7 mouse cellular contexts compared by ENCODE assay signal in the genomic region with DNA sequence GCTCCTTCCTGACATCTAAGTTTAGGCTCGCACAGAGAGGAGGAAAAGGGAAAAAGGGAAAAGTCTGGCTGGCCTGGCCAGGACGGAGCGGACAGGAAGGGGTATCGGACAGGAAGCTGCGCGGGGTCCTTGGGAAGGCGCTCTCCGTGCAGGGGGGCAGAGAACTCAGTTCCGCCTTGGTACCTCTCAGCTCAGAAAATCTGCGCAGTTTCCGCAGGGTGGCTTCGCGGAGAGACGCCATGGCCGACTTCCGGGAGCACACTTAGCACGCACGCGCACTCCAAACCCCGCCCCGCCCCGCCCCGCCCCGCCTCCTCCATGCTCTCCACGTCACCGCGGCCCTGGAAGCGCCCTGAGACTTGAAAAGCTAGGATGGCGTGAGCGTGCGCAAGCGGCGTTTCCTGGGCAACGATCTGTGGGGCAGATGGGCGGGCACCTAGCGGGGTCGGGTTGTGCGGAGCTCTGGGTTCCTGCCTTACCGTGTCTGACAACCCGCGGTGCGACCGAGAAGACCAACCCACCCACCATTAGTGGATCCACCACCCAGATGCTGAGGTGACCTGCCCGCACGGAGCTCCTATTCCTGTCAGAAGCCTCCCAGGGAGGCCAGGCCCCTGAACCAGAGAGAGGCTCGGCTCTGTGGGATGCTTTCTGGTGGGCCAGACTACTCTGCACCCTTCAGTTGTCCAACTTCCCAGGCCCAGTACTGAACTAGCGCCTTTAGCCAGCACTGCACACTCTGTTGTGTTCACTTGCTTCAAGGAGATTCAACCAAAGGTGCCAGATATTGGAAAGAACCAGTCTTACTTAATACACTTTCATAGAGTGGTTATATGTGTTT. TPM values are rescaled to one million over a fixed set of nuclear protein-coding genes. Genes with fewer than 3 reads are reported as not detected.
A peak's percentile ranks its signal among the peaks of the same experiment; 100 is the strongest.
DNase-seq lines count a peak whose midpoint lies in the region; ATAC-seq and TF ChIP-seq lines count a peak whose summit lies in the region.

Gene Fpgt, minus strand, starts transcription at position 288 of the 841 bp plus-strand sequence.
Gene Lrriq3, plus strand, starts transcription at position 319 of the 841 bp plus-strand sequence.

- H3K27me3 ChIP-seq in embryonic facial prominence, embryonic 10.5 days (replicated peaks; ENCODE audit: low read depth, poor library complexity, severe bottlenecking) = no peaks in the 10 kb centered on the region
- H3K27me3 ChIP-seq in intestine, postnatal 0 days (replicated peaks; ENCODE audit: control insufficient read depth, insufficient read depth, low read length) = no peaks in the 10 kb centered on the region
- no peaks in the 10 kb centered on the region for H3K27me3 ChIP-seq in midbrain, embryonic 12.5 days
- no peaks in the 10 kb centered on the region for H3K27me3 ChIP-seq in small intestine, adult 2 months (ENCODE audit: control insufficient read depth, insufficient read depth, low read length)

- H3K27ac ChIP-seq in embryonic facial prominence, embryonic 10.5 days (replicated peaks) = peak within 1 kb of the TSS; percentile 91
- peak within 1 kb of the TSS; percentile 83 for H3K27ac ChIP-seq in intestine, postnatal 0 days (ENCODE audit: low read depth, low read length)
- H3K27ac ChIP-seq in midbrain, embryonic 12.5 days (replicated peaks) = peak within 1 kb of the TSS; percentile 88
- H3K27ac ChIP-seq in small intestine, adult 2 months (ENCODE audit: insufficient read depth, low read depth, low read length) = peak within 1 kb of the TSS; percentile 86

- peak; percentile 78 for TF ChIP-seq POLR2A in small intestine, adult 2 months (IDR thresholded peaks at IDR 0.05; ENCODE audit: low read depth, low read length)

- intact Hi-C loops in left cerebral cortex, postnatal 4 days (cut with DNase I) = loop anchor here (5.0 kb wide), 1 partner anchor 441 kb away; no protein-coding TSS in a partner anchor

- H3K4me3 ChIP-seq in embryonic facial prominence, embryonic 10.5 days = peak within 1 kb of the TSS; percentile 72
- peak within 1 kb of the TSS; percentile 50 for H3K4me3 ChIP-seq in intestine, postnatal 0 days (ENCODE audit: low read depth, low read length)
- H3K4me3 ChIP-seq in midbrain, embryonic 12.5 days = peak within 1 kb of the TSS; percentile 65
- peak within 1 kb of the TSS; percentile 91 for H3K4me3 ChIP-seq in small intestine, adult 2 months (ENCODE audit: low read depth, low read length)

- under 1% methylated on average over 47 of the region's 47 CpGs for WGBS in embryonic facial prominence, embryonic 10.5 days
- whole genome bisulfite sequencing in intestine, postnatal 0 days = under 1% methylated on average over 47 of the region's 47 CpGs
- WGBS in midbrain, embryonic 12.5 days = under 1% methylated on average over 44 of the region's 47 CpGs
- under 1% methylated on average over 47 of the region's 47 CpGs for WGBS in small intestine, adult 2 months

- peak within 1 kb of the TSS; percentile 74 for H3K4me2 ChIP-seq in intestine, postnatal 0 days (replicated peaks; ENCODE audit: low read depth)
- peak within 1 kb of the TSS; percentile 62 for H3K4me2 ChIP-seq in midbrain, embryonic 12.5 days (replicated peaks)

- H3K36me3 ChIP-seq in embryonic facial prominence, embryonic 10.5 days (replicated peaks) = 0 out of 2 replicates have a peak, but pooled peaks cover 5% of the 10 kb centered on the region
- peaks cover 5% of the 10 kb centered on the region; the same call in 1 of the 2 replicates for H3K36me3 ChIP-seq in intestine, postnatal 0 days (ENCODE audit: control insufficient read depth, insufficient read depth)
- no peaks in the 10 kb centered on the region for H3K36me3 ChIP-seq in midbrain, embryonic 12.5 days
- peaks cover 8% of the 10 kb centered on the region for H3K36me3 ChIP-seq in small intestine, adult 2 months (ENCODE audit: control insufficient read depth, insufficient read depth, low read length)

- peak; percentile 94 for DNase-seq in adrenal gland, postnatal 10 days
- DNase-seq in embryonic facial prominence, embryonic 10.5 days (ENCODE audit: low spot score) = peak; percentile 98
- peak; percentile 9 for DNase-seq in gonadal fat pad, adult 2 months (ENCODE audit: low read depth)
- peak; percentile 95 for DNase-seq in left cerebral cortex, postnatal 4 days

- H3K9ac ChIP-seq in intestine, postnatal 0 days (ENCODE audit: low read depth, low read length) = peak within 1 kb of the TSS; percentile 65
- peak within 1 kb of the TSS; percentile 71 for H3K9ac ChIP-seq in midbrain, embryonic 12.5 days (replicated peaks)

- 0 out of 2 replicates have a peak, but pooled peaks have one; percentile 25 for TF ChIP-seq CTCF in intestine, postnatal 0 days (IDR thresholded peaks at IDR 0.05; ENCODE audit: low read depth)
- no peak for TF ChIP-seq CTCF in small intestine, adult 2 months (IDR thresholded peaks at IDR 0.05; ENCODE audit: extremely low read depth, insufficient read length, insufficient replicate concordance, low read depth, low read length)

- ATAC-seq in intestine, postnatal 0 days = peak; percentile 99
- peak; percentile 99 for ATAC-seq in midbrain, embryonic 12.5 days (ENCODE audit: low FRiP score, low read depth)

- H3K9me3 ChIP-seq in embryonic facial prominence, embryonic 10.5 days = no peaks in the 10 kb centered on the region
- no peaks in the 10 kb centered on the region for H3K9me3 ChIP-seq in intestine, postnatal 0 days (ENCODE audit: control insufficient read depth)
- no peaks in the 10 kb centered on the region for H3K9me3 ChIP-seq in midbrain, embryonic 12.5 days

- H3K4me1 ChIP-seq in embryonic facial prominence, embryonic 10.5 days = peaks cover 12% of the 10 kb centered on the region
- no peaks in the 10 kb centered on the region for H3K4me1 ChIP-seq in intestine, postnatal 0 days (replicated peaks; ENCODE audit: control insufficient read depth, insufficient read depth, low read length)
- no peaks in the 10 kb centered on the region for H3K4me1 ChIP-seq in midbrain, embryonic 12.5 days
- peaks cover 4% of the 10 kb centered on the region; the same call in 1 of the 2 replicates for H3K4me1 ChIP-seq in small intestine, adult 2 months (ENCODE audit: control insufficient read depth, insufficient read depth, insufficient read length, low read length)

RNA-seq across cellular contexts. Expression of gene Fpgt, which starts in this region (rescaled TPM):
- total RNA-seq in adrenal gland, postnatal 10 days (2021) = 10 to 100 TPM; 18.1 to 19.2 TPM
- 12.7 and 13.3 TPM in 2 replicates for polyA plus RNA-seq in embryonic facial prominence, embryonic 10.5 days (2016; fragmentation: Nextera tagmentation; extraction: Ambion mirVana)
- 9.3 and 13.8 TPM in 2 replicates for polyA plus RNA-seq in gonadal fat pad, adult 2 months (2012; rRNA removed)
- 15.2 and 17.0 TPM in 2 replicates for polyA plus RNA-seq in intestine, postnatal 0 days (2015; fragmentation: Nextera tagmentation; extraction: Ambion mirVana)
- total RNA-seq in left cerebral cortex, postnatal 4 days (2021) = 10 to 100 TPM; 19.8 to 20.5 TPM
- 21.1 and 21.2 TPM in 2 replicates for polyA plus RNA-seq in midbrain, embryonic 12.5 days (2016; fragmentation: Nextera tagmentation; extraction: Ambion mirVana)
- polyA plus RNA-seq in small intestine, adult 2 months (2012; rRNA removed) = 1.8 and 2.6 TPM in 2 replicates

RNA-seq across cellular contexts. Expression of gene Lrriq3, which starts in this region (rescaled TPM):
- 1 to 10 TPM; 1.0 to 1.4 TPM for total RNA-seq in adrenal gland, postnatal 10 days (2021)
- 0.89 and 1.1 TPM in 2 replicates for polyA plus RNA-seq in embryonic facial prominence, embryonic 10.5 days (2016; fragmentation: Nextera tagmentation; extraction: Ambion mirVana)
- polyA plus RNA-seq in gonadal fat pad, adult 2 months (2012; rRNA removed) = 0.97 and 1.1 TPM in 2 replicates
- 1.2 and 1.5 TPM in 2 replicates for polyA plus RNA-seq in intestine, postnatal 0 days (2015; fragmentation: Nextera tagmentation; extraction: Ambion mirVana)
- total RNA-seq in left cerebral cortex, postnatal 4 days (2021) = 1 to 10 TPM in 1 of 2 experiments, under 1 TPM in 1; 0.46 to 1.1 TPM
- polyA plus RNA-seq in midbrain, embryonic 12.5 days (2016; fragmentation: Nextera tagmentation; extraction: Ambion mirVana) = 1.1 and 1.3 TPM in 2 replicates
- polyA plus RNA-seq in small intestine, adult 2 months (2012; rRNA removed) = not detected in 2 replicates

Comparison
In these comparisons a context has a peak if more than half of its experiments do, and no peak if none do; other contexts are left out.
1. Peak in every context shown above with its lines: DNase-seq, ATAC-seq, H3K4me3 ChIP-seq and H3K27ac ChIP-seq.
2. DNase-seq: peak in every context shown above with its lines; median percentile 98 in embryonic facial prominence, embryonic 10.5 days; 95 in left cerebral cortex, postnatal 4 days; 94 in adrenal gland, postnatal 10 days; 9 in gonadal fat pad, adult 2 months.